Mouse (Mus musculus) erythroblast, embryonic 14.5 days (primary cell): ENCODE measurements at regions not wholly inside any gene's neighbourhood (a gene's known extent, or its start where the extent isn't known, plus 50 kb on each side); places are given as distances from the start of the nearest gene placed in this dataset.

Experiments
- GATA1 ChIP-seq: IDR thresholded peaks from 2 replicates; pipeline ENCODE4 v1.6.1; 2012; ENCODE audit warnings: low read length, inconsistent platforms, mixed read lengths
- TAL1 ChIP-seq: IDR thresholded peaks from 3 replicates; pipeline ENCODE4 v1.6.1; 2012; ENCODE audit warnings: low read length, inconsistent platforms, mixed read lengths

- TF ChIP-seq GATA1 (no peak), TAL1 (no peak)
These were observed 131.9 kb upstream of the Klf14 start for GRCm38 (mm10) chr6:31090791-31091190.
